Mouse (Mus musculus): ENCODE measurements around the gene Trp53i11. TPM values are rescaled to one million over a fixed set of nuclear protein-coding genes. Genes with fewer than 3 reads are reported as not detected.
A peak's percentile ranks its signal among the peaks of the same experiment; 100 is the strongest.

Trp53i11 gene
- polyA plus RNA-seq, 1 experiment, result 192 TPM

GRCm38 (mm10) chr2:93201997-93202396 lies 14.6 kb downstream of the Trp53i11 start:
- DNase-seq (ENCODE audit: low read depth), result no peak

GRCm38 (mm10) chr2:93202782-93203181 lies 15.4 kb downstream of the Trp53i11 start:
- TF ChIP-seq POLR2A (IDR thresholded peaks at IDR 0.05; ENCODE audit: borderline replicate concordance, extremely low read depth, insufficient read depth, insufficient read length, poor library complexity, severe bottlenecking) (no peak), CTCF (IDR thresholded peaks at IDR 0.05; ENCODE audit: borderline replicate concordance, extremely low read depth, insufficient read depth, insufficient read length) (no peak)
- DNase-seq (ENCODE audit: low read depth), result no peak

More at GRCm38 (mm10) chr2:93201997-93202396, 14.6 kb downstream of the Trp53i11 start:
- TF ChIP-seq POLR2A (IDR thresholded peaks at IDR 0.05; ENCODE audit: borderline replicate concordance, extremely low read depth, insufficient read depth, insufficient read length, poor library complexity, severe bottlenecking), result no peak

DNA sequence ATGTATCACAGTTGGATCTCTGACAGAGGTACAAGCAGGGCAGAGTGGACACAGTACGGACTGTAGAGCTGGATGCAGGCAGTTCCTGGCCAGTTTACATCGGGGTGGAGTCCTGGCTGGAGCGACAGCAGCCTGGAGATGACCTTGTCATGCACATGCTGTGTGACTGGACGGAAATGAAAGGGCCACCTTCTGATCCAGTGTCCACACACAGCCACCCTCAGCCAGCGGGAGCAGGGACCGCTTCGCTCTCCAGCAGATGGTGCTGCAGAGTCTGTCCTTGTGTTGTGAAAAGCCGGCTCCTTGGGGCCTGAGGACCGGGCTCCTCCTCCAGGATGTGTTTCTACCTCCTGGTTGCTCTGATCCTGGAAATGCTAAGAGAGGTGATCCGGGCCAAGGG lies 16.3 kb downstream of the Trp53i11 start:
- DNase-seq (ENCODE audit: low read depth), result peak; percentile 75
- TF ChIP-seq CTCF (IDR thresholded peaks at IDR 0.05; ENCODE audit: borderline replicate concordance, extremely low read depth, insufficient read depth, insufficient read length) (peak; percentile 78), POLR2A (IDR thresholded peaks at IDR 0.05; ENCODE audit: borderline replicate concordance, extremely low read depth, insufficient read depth, insufficient read length, poor library complexity, severe bottlenecking) (no peak)

DNA sequence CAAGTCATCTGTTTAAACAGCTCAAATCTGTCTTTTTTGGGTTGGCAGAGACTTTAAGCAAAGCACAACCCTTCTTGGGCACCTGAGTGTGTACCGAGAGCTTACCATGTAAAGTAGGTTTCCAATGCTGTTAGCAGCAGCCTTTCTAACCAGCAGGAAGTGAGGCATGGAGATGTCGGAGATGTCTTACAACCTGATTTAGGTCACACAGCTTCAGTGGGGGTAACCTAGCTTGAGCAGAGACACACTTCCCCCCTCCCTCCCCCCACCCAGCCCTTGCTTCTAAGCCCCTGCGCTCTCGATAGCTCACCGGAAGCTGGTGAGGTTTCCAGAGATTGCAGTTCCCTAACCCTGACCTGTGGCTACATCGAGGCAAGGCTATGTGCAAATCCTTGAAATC lies 17.2 kb downstream of the Trp53i11 start:
- TF ChIP-seq POLR2A (IDR thresholded peaks at IDR 0.05; ENCODE audit: borderline replicate concordance, extremely low read depth, insufficient read depth, insufficient read length, poor library complexity, severe bottlenecking) (no peak), CTCF (IDR thresholded peaks at IDR 0.05; ENCODE audit: borderline replicate concordance, extremely low read depth, insufficient read depth, insufficient read length) (no peak)
- DNase-seq (ENCODE audit: low read depth), result no peak

DNA sequence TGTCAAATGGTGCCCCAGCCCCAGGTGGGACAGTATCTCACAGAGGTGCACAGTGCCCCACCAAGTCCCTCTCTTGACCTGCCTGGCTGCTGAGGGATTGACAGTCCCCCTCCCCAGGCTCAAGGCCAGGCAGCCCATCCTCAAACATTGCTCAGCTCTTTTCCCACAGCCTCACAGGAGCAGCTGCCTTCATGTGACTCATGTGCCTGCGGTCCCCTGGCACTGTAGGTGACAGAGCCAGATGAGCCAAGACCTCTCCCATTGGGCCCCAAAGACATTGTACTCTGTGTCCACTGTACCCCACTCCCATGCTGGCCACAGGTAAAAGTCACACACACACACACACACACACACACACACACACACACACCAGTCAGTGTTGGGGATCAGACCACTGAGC lies 18.8 kb downstream of the Trp53i11 start:
- DNase-seq (ENCODE audit: low read depth), result no peak
- TF ChIP-seq POLR2A (IDR thresholded peaks at IDR 0.05; ENCODE audit: borderline replicate concordance, extremely low read depth, insufficient read depth, insufficient read length, poor library complexity, severe bottlenecking) (no peak), CTCF (IDR thresholded peaks at IDR 0.05; ENCODE audit: borderline replicate concordance, extremely low read depth, insufficient read depth, insufficient read length) (no peak)

GRCm38 (mm10) chr2:93212386-93212785 lies 25.0 kb downstream of the Trp53i11 start:
- DNase-seq (ENCODE audit: low read depth), result no peak
- TF ChIP-seq CTCF (IDR thresholded peaks at IDR 0.05; ENCODE audit: borderline replicate concordance, extremely low read depth, insufficient read depth, insufficient read length) (no peak; the same call in 1 of the 2 replicates), POLR2A (IDR thresholded peaks at IDR 0.05; ENCODE audit: borderline replicate concordance, extremely low read depth, insufficient read depth, insufficient read length, poor library complexity, severe bottlenecking) (no peak)

DNA sequence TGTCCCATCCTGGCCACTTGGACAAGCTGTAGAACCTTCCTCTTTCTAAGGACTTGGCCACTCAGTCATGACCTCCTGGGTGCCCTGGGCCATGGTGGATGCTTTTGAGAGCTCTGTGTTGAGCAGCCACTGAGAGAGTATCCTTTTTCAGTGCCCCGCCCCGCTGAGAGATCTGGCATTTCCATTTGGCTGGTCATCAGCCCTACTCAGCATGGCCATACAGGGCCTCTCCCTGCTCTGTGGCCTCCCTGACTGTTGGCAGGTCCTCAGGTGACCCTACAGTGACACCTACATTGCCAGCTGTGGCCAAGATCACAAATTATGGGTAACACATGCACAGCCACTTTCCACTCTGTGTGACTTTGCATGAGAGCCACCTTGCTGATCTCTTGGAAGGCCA lies 25.5 kb downstream of the Trp53i11 start:
- no peak for DNase-seq (ENCODE audit: low read depth)
- TF ChIP-seq POLR2A (IDR thresholded peaks at IDR 0.05; ENCODE audit: borderline replicate concordance, extremely low read depth, insufficient read depth, insufficient read length, poor library complexity, severe bottlenecking) (no peak), CTCF (IDR thresholded peaks at IDR 0.05; ENCODE audit: borderline replicate concordance, extremely low read depth, insufficient read depth, insufficient read length) (no peak)

- DNase-seq (ENCODE audit: low read depth), result no peak
- TF ChIP-seq POLR2A (IDR thresholded peaks at IDR 0.05; ENCODE audit: borderline replicate concordance, extremely low read depth, insufficient read depth, insufficient read length, poor library complexity, severe bottlenecking) (no peak), CTCF (IDR thresholded peaks at IDR 0.05; ENCODE audit: borderline replicate concordance, extremely low read depth, insufficient read depth, insufficient read length) (no peak)
These were observed 26.8 kb downstream of the Trp53i11 start for GRCm38 (mm10) chr2:93214192-93214591.

- no peak for DNase-seq (ENCODE audit: low read depth)
These were observed 28.4 kb downstream of the Trp53i11 start for GRCm38 (mm10) chr2:93215790-93216189.

GRCm38 (mm10) chr2:93217015-93217414 lies 29.7 kb downstream of the Trp53i11 start:
- peak; percentile 93 for DNase-seq (ENCODE audit: low read depth)
- no peak for TF ChIP-seq POLR2A (IDR thresholded peaks at IDR 0.05; ENCODE audit: borderline replicate concordance, extremely low read depth, insufficient read depth, insufficient read length, poor library complexity, severe bottlenecking)
- peak; percentile 90 for TF ChIP-seq CTCF (IDR thresholded peaks at IDR 0.05; ENCODE audit: borderline replicate concordance, extremely low read depth, insufficient read depth, insufficient read length)

More at GRCm38 (mm10) chr2:93215790-93216189, 28.4 kb downstream of the Trp53i11 start:
- TF ChIP-seq POLR2A (IDR thresholded peaks at IDR 0.05; ENCODE audit: borderline replicate concordance, extremely low read depth, insufficient read depth, insufficient read length, poor library complexity, severe bottlenecking) (no peak), CTCF (IDR thresholded peaks at IDR 0.05; ENCODE audit: borderline replicate concordance, extremely low read depth, insufficient read depth, insufficient read length) (no peak)

- TF ChIP-seq CTCF (IDR thresholded peaks at IDR 0.05; ENCODE audit: borderline replicate concordance, extremely low read depth, insufficient read depth, insufficient read length), result no peak
- no peak for TF ChIP-seq POLR2A (IDR thresholded peaks at IDR 0.05; ENCODE audit: borderline replicate concordance, extremely low read depth, insufficient read depth, insufficient read length, poor library complexity, severe bottlenecking)
- DNase-seq (ENCODE audit: low read depth), result no peak
These were observed 31.1 kb downstream of the Trp53i11 start for GRCm38 (mm10) chr2:93218353-93218990.

GRCm38 (mm10) chr2:93219576-93219975 lies 32.2 kb downstream of the Trp53i11 start:
- no peak for TF ChIP-seq CTCF (IDR thresholded peaks at IDR 0.05; ENCODE audit: borderline replicate concordance, extremely low read depth, insufficient read depth, insufficient read length)
- TF ChIP-seq POLR2A (IDR thresholded peaks at IDR 0.05; ENCODE audit: borderline replicate concordance, extremely low read depth, insufficient read depth, insufficient read length, poor library complexity, severe bottlenecking), result no peak
- DNase-seq (ENCODE audit: low read depth), result no peak
